Mouse (Mus musculus): ENCODE data around the gene Rsl24d1. TPM values are rescaled to one million over a fixed set of nuclear protein-coding genes. Genes with fewer than 3 reads are reported as not detected.

The Rsl24d1 gene
- total RNA-seq (2021) (10 to 100 TPM; 50.1 to 51.7 TPM), polyA plus RNA-seq (2012; rRNA removed) (25.3 and 48.6 TPM in 2 replicates)
- long read RNA-seq, transcript Rsl24d1-201 (6 exons, 1,543 nt), result major isoform, 35 of 39 reads
- long read RNA-seq, partial matches to known transcripts, result 4 of 39 reads
- long read RNA-seq, other reads (novel, unspliced or antisense), result 0 of 39 reads

DNA sequence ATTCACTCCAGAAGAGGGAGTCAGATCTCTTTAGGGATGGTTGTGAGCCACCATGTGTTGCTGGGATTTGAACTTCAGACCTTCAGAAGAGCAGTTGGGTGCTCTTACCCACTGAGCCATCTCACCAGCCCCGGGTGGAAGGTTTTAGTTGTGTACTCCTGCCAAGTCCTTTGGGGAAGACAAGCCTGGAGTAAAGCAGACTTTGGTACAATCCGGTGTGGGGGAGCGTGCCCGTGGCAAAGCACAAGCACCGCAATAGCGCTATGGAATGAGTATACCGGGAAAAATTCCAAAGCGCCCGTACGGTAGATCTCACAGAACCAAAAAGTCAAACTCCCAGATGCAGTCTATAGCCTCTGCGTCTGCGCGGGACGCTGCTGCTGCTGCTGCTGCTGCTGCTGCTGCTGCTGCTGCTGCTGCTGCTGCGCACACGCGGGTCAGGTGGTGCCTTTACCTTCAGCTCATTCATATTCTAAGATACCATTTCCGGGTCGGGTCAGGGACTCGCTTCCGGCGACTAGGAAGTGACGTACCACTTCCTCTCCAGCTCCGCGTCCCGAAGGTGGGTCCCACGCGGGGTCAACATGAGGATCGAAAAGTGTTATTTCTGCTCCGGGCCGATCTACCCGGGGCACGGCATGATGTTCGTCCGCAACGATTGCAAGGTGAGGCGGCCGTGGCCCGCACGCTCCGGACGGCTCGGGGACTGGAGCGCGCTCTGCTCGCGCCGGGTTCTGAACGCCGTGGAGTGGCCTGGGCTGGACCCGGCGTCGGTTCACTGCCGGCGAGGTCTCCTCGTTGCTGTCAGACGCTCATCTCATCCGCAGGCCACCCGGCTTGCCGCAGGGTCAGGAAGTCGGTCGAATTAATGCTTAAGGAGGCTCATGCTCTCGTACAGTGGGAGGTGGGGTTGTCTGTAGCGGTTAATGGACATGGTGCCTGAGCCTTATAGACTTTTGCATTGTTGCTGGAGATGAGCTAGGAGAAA is at the start of gene Rsl24d1:
Rsl24d1 (plus strand) TSS at position 508 of the 988 bp plus-strand sequence.
- Histone ChIP-seq H3K4me3 (peak within 1 kb of the TSS; percentile 88), H3K79me2 (replicated peaks; ENCODE audit: control insufficient read depth, insufficient read depth, low read length) (peaks cover 2% of the 10 kb centered on the region; the same call in 1 of the 2 replicates), H3K36me3 (ENCODE audit: control insufficient read depth, insufficient read depth, low read length) (no peaks in the 10 kb centered on the region; the same call in none of the 2 replicates), H3K27ac (peak within 1 kb of the TSS; percentile 77), H3K27me3 (ENCODE audit: control insufficient read depth, insufficient read depth, low read length) (no peaks in the 10 kb centered on the region), H3K4me1 (ENCODE audit: control insufficient read depth, insufficient read depth, low read length) (no peaks in the 10 kb centered on the region), H3K9ac (ENCODE audit: low read depth, low read length) (peak within 1 kb of the TSS; percentile 96)
- intact Hi-C loops (cut with DNase I), result loop anchor here (5.0 kb wide), 2 partner anchors 71 to 126 kb away; partner anchors contain the start of genes Ccpg1, Ccpg1os, Pigb and Rab27a
- under 1% methylated on average over 64 of the region's 64 CpGs for WGBS
- TF ChIP-seq CTCF (IDR thresholded peaks at IDR 0.05) (no peak), POLR2A (IDR thresholded peaks at IDR 0.05; ENCODE audit: insufficient read depth, low read depth, low read length) (peak; percentile 66)
- DNase-seq, result peak; percentile 86 to 90

- DNase-seq, result no peak
- no peak overlapping the region for H3K9ac ChIP-seq (ENCODE audit: low read depth, low read length)
- WGBS, result 50% methylated on average over 15 of the region's 15 CpGs
Measured at GRCm38 (mm10) chr9:73063621-73064290, 49.5 kb upstream of the Rsl24d1 start.

DNA sequence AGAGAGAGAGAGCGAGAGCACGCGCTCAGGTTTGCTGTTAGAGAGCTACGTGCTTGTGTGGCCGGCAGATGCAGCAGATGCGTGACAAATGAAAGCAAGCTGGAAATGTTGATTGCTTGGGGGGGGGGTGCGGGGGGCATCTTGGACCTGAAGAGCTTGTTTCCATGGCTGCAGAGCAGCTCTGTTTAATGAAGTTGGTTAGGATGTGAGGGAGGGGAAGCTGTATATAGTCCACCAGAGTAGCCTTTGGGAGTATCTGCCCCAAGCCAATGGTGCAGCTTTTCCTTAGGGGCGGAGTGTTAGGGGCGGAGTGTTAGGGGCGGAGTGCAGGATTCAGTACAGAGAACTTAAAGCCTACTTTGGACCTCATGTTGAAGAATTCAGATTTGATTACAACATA is 46.1 kb upstream of the Rsl24d1 start:
- intact Hi-C loops (cut with DNase I), result loop anchor here (2.0 kb wide), 1 partner anchor 22 kb away; the partner anchor contains the start of gene Rab27a
- TF ChIP-seq CTCF (IDR thresholded peaks at IDR 0.05), result no peak
- TF ChIP-seq POLR2A (IDR thresholded peaks at IDR 0.05; ENCODE audit: insufficient read depth, low read depth, low read length), result no peak
- no peak for TF ChIP-seq EP300 (IDR thresholded peaks at IDR 0.05; ENCODE audit: insufficient read depth, low read depth, low read length)
- no peak overlapping the region for H3K27ac ChIP-seq
- WGBS, result 44% methylated on average over 10 of the region's 10 CpGs
- no peaks in the 10 kb centered on the region for H3K27me3 ChIP-seq (ENCODE audit: control insufficient read depth, insufficient read depth, low read length)
- H3K9ac ChIP-seq (ENCODE audit: low read depth, low read length), result 0 out of 2 replicates have a peak overlapping the region, but pooled peaks have one; percentile 35
- H3K4me1 ChIP-seq (ENCODE audit: control insufficient read depth, insufficient read depth, low read length), result peaks cover 7% of the 10 kb centered on the region
- H3K79me2 ChIP-seq (replicated peaks; ENCODE audit: control insufficient read depth, insufficient read depth, low read length), result no peaks in the 10 kb centered on the region
- H3K4me3 ChIP-seq, result no peak overlapping the region
- no peaks in the 10 kb centered on the region for H3K36me3 ChIP-seq (ENCODE audit: control insufficient read depth, insufficient read depth, low read length)
- DNase-seq, result no peak

More at GRCm38 (mm10) chr9:73063621-73064290, 49.5 kb upstream of the Rsl24d1 start:
- Histone ChIP-seq H3K27me3 (ENCODE audit: control insufficient read depth, insufficient read depth, low read length) (no peaks in the 10 kb centered on the region), H3K79me2 (replicated peaks; ENCODE audit: control insufficient read depth, insufficient read depth, low read length) (no peaks in the 10 kb centered on the region), H3K36me3 (ENCODE audit: control insufficient read depth, insufficient read depth, low read length) (no peaks in the 10 kb centered on the region), H3K4me3 (no peak overlapping the region), H3K27ac (no peak overlapping the region), H3K4me1 (ENCODE audit: control insufficient read depth, insufficient read depth, low read length) (peaks cover 3% of the 10 kb centered on the region)
- intact Hi-C loops (cut with DNase I), result no loop called here
- TF ChIP-seq POLR2A (IDR thresholded peaks at IDR 0.05; ENCODE audit: insufficient read depth, low read depth, low read length), result no peak

GRCm38 (mm10) chr9:73068230-73068679 is 45.0 kb upstream of the Rsl24d1 start:
- Histone ChIP-seq H3K27ac (peak overlapping the region; percentile 18; the same call in 1 of the 2 replicates), H3K27me3 (ENCODE audit: control insufficient read depth, insufficient read depth, low read length) (no peaks in the 10 kb centered on the region), H3K36me3 (ENCODE audit: control insufficient read depth, insufficient read depth, low read length) (no peaks in the 10 kb centered on the region), H3K4me3 (no peak overlapping the region), H3K4me1 (ENCODE audit: control insufficient read depth, insufficient read depth, low read length) (peaks cover 7% of the 10 kb centered on the region), H3K9ac (ENCODE audit: low read depth, low read length) (no peak overlapping the region), H3K79me2 (replicated peaks; ENCODE audit: control insufficient read depth, insufficient read depth, low read length) (no peaks in the 10 kb centered on the region)
- TF ChIP-seq EP300 (IDR thresholded peaks at IDR 0.05; ENCODE audit: insufficient read depth, low read depth, low read length) (no peak), POLR2A (IDR thresholded peaks at IDR 0.05; ENCODE audit: insufficient read depth, low read depth, low read length) (no peak), CTCF (IDR thresholded peaks at IDR 0.05) (no peak)
- WGBS, result 34% methylated on average over 6 of the region's 6 CpGs
- peak in 1 of 2 experiments; percentile 40 for DNase-seq
- intact Hi-C loops (cut with DNase I), result no loop called here

DNA sequence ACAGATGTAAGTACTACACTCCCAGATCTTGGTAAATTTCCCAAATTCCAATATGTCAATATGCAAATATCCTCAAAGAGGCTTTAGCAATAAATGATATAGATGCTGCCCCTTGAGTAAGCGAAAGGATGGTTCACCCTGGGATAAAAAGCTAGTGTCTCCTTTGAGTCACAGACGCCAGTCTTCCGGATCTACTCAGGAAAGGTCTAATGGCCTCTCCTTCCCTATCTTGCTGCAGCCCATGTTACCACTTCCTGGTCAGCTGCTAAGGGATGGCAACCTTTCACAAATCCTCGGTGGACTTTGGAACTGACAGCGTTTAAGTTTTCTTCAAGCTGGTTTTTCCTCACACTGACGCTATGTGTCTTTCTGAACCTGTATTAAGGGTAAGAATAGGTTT is 44.5 kb upstream of the Rsl24d1 start:
- no peak overlapping the region for H3K4me3 ChIP-seq
- TF ChIP-seq CTCF (IDR thresholded peaks at IDR 0.05) (no peak), POLR2A (IDR thresholded peaks at IDR 0.05; ENCODE audit: insufficient read depth, low read depth, low read length) (no peak), EP300 (IDR thresholded peaks at IDR 0.05; ENCODE audit: insufficient read depth, low read depth, low read length) (no peak)

More for the DNA sequence above, 44.5 kb upstream of the Rsl24d1 start:
- Histone ChIP-seq H3K9ac (ENCODE audit: low read depth, low read length) (no peak overlapping the region), H3K36me3 (ENCODE audit: control insufficient read depth, insufficient read depth, low read length) (no peaks in the 10 kb centered on the region), H3K27me3 (ENCODE audit: control insufficient read depth, insufficient read depth, low read length) (no peaks in the 10 kb centered on the region), H3K4me1 (ENCODE audit: control insufficient read depth, insufficient read depth, low read length) (peaks cover 7% of the 10 kb centered on the region), H3K27ac (peak overlapping the region; percentile 18; the same call in 1 of the 2 replicates), H3K79me2 (replicated peaks; ENCODE audit: control insufficient read depth, insufficient read depth, low read length) (no peaks in the 10 kb centered on the region)
- no peak for DNase-seq
- 46% methylated on average over 6 of the region's 6 CpGs for WGBS
- intact Hi-C loops (cut with DNase I), result no loop called here
